Mouse (Mus musculus) liver, postnatal 0 days (tissue): ENCODE measurements around the gene Itgb7. TPM values are rescaled to one million over a fixed set of nuclear protein-coding genes. Genes with fewer than 3 reads are reported as not detected.

Experiments
- ATAC-seq: fragments of 200-750 bp; cut with Nextera tagmentation; 2 replicates; pipeline ENCODE4 v1.8.0; 2017; ENCODE audit warnings: mild to moderate bottlenecking, moderate library complexity
- DNase-seq: peaks from one replicate; pipeline ENCODE4 v3.0.0-alpha.2; 2016
- H3K27ac ChIP-seq: fragments of 300-500 bp; sonication (generic); 2 replicates; pipeline ENCODE4 v1.5.1; 2014; ENCODE audit warnings: antibody characterized with exemption, moderate library complexity, mild to moderate bottlenecking, low read depth
- H3K27me3 ChIP-seq: fragments of 300-500 bp; sonication (generic); 2 replicates; pipeline ENCODE4 v1.6.1; 2014; ENCODE audit warnings: low read length, control low read depth, mixed read lengths; ENCODE audit not compliant: insufficient read depth
- H3K36me3 ChIP-seq: fragments of 300-500 bp; sonication (generic); replicated peaks from 2 replicates; pipeline ENCODE4 v1.6.1; 2014; ENCODE audit warnings: mild to moderate bottlenecking, control low read depth, low read length, moderate library complexity, mixed read lengths; ENCODE audit not compliant: insufficient read depth
- H3K4me1 ChIP-seq: fragments of 300-500 bp; sonication (generic); 2 replicates; pipeline ENCODE4 v1.6.1; 2014; ENCODE audit warnings: antibody characterized with exemption, mild to moderate bottlenecking, control low read depth; ENCODE audit not compliant: insufficient read depth
- H3K4me2 ChIP-seq: fragments of 300-500 bp; sonication (generic); 2 replicates; pipeline ENCODE4 v1.6.1; 2014; ENCODE audit warnings: low read depth, mild to moderate bottlenecking, low read length, moderate library complexity, mixed read lengths
- H3K4me3 ChIP-seq: fragments of 300-500 bp; sonication (generic); 2 replicates; pipeline ENCODE4 v1.5.1; 2014; ENCODE audit warnings: low read depth, low read length
- H3K9ac ChIP-seq: fragments of 300-500 bp; sonication (generic); replicated peaks from 2 replicates; pipeline ENCODE4 v1.6.1; 2014; ENCODE audit warnings: mild to moderate bottlenecking, moderate library complexity
- H3K9me3 ChIP-seq: fragments of 300-500 bp; sonication (generic); 2 replicates; pipeline ENCODE4 v1.6.1; 2016; ENCODE audit warnings: mild to moderate bottlenecking, control low read depth, low read length, mixed read lengths
- CTCF ChIP-seq: sonication (generic); IDR thresholded peaks from 2 replicates; pipeline ENCODE4 v1.5.1; 2016; ENCODE audit warnings: antibody characterized with exemption, low read depth
- EP300 ChIP-seq: IDR thresholded peaks from 2 replicates; pipeline ENCODE4 v1.6.1; 2016; ENCODE audit warnings: antibody characterized with exemption, low read depth, mild to moderate bottlenecking
- WGBS: fragments of 180-500 bp; shearing (Covaris S2); extraction: QIAGEN DNeasy Blood & Tissue Kit; methylation state at CpG from one replicate; pipeline ENCODE4 v1.1.7; 2014; ENCODE audit not compliant: insufficient replicate concordance; 5-methylcytosine and 5-hydroxymethylcytosine counted together
- polyA plus RNA-seq: library from polyadenylated mRNA; unstranded; fragments of >200 nt; fragmentation: Nextera tagmentation; extraction: Ambion mirVana; gene quantifications from 2 replicates; pipeline ENCODE4 v1.2.1, GENCODE M21; 2015

Itgb7 gene
- polyA plus RNA-seq, 1 experiment from 2014 or later: 8.6 TPM

GRCm38 (mm10) chr15:102242404-102243228 lies 10.9 kb upstream of the Itgb7 start:
- no peaks in the 10 kb centered on the region for H3K9me3 ChIP-seq
- ATAC-seq (no peak), DNase-seq (no peak)
- H3K27ac ChIP-seq: 0 out of 2 replicates have a peak overlapping the region, but pooled peaks have one; percentile 72
- peaks cover 33% of the 10 kb centered on the region for H3K27me3 ChIP-seq
- WGBS: 55% methylated on average over 12 of the region's 12 CpGs
- H3K4me3 ChIP-seq: no peak overlapping the region; the same call in 1 of the 2 replicates
- 0 out of 2 replicates have a peak overlapping the region, but pooled peaks have one; percentile 16 for H3K9ac ChIP-seq
- peak overlapping the region; percentile 96 for H3K4me2 ChIP-seq
- no peak for TF ChIP-seq EP300
- TF ChIP-seq CTCF: no peak
- peaks cover 27% of the 10 kb centered on the region for H3K4me1 ChIP-seq
- H3K36me3 ChIP-seq: no peaks in the 10 kb centered on the region

GRCm38 (mm10) chr15:102240607-102241006 lies 8.9 kb upstream of the Itgb7 start:
- Histone ChIP-seq H3K4me3 (no peak overlapping the region), H3K27me3 (peaks cover 13% of the 10 kb centered on the region; the same call in 1 of the 2 replicates), H3K4me1 (peaks cover 26% of the 10 kb centered on the region), H3K4me2 (no peak overlapping the region), H3K36me3 (no peaks in the 10 kb centered on the region), H3K27ac (no peak overlapping the region), H3K9ac (no peak overlapping the region), H3K9me3 (no peaks in the 10 kb centered on the region)
- peak; percentile 43 for DNase-seq
- peak; percentile 15; the same call in 1 of the 2 replicates for ATAC-seq
- WGBS: 80% methylated on average over 4 of the region's 4 CpGs
- TF ChIP-seq EP300 (no peak), CTCF (no peak)

DNA sequence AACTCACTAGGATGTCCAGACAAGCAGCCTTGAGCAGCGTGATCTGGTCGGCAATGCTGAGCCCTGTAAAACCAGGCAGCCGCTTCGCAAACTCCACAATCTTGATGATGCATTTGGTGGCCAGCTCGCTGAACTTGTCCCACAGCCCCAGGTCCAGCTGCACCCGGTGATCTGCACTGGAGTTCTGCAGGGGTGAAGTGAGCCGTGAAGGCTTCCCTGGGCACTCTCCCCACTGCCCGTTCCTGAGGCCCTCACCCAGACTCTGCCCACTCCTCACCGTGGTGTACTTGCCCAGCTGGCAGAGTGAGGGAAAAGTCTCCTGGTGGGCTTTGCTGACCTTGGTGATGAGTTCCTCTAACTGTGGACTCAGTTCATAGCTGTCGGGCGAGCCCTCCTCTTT lies 8.1 kb upstream of the Itgb7 start:
- Histone ChIP-seq H3K4me1 (peaks cover 30% of the 10 kb centered on the region), H3K9ac (no peak overlapping the region), H3K4me3 (no peak overlapping the region), H3K27ac (no peak overlapping the region), H3K36me3 (no peaks in the 10 kb centered on the region), H3K4me2 (no peak overlapping the region), H3K27me3 (peaks cover 5% of the 10 kb centered on the region; the same call in 1 of the 2 replicates), H3K9me3 (no peaks in the 10 kb centered on the region)
- 66% methylated on average over 11 of the region's 11 CpGs for WGBS
- DNase-seq (no peak), ATAC-seq (no peak)
- TF ChIP-seq EP300 (no peak), CTCF (no peak)

DNA sequence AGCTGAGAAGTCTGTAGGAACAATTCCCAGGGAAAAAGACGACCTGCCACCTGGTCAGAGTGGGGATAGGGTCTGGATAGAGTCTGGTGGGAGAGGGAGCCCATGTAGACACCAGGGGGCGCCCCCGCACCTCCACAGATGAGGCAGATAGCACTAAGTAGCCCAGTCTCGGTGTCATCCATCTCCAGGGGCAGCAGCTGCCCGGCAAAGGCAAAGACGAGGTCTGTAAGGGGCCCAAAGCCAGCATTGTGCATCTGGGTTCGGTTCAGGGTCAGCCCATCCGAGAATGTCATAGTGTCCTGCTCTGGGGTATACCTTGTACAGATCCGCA lies 7.5 kb upstream of the Itgb7 start:
- Histone ChIP-seq H3K9ac (no peak overlapping the region), H3K27me3 (0 out of 2 replicates have a peak, but pooled peaks cover 1% of the 10 kb centered on the region), H3K27ac (no peak overlapping the region), H3K9me3 (no peaks in the 10 kb centered on the region), H3K4me2 (no peak overlapping the region), H3K4me1 (peaks cover 35% of the 10 kb centered on the region), H3K4me3 (no peak overlapping the region), H3K36me3 (no peaks in the 10 kb centered on the region)
- 9% methylated on average over 9 of the region's 9 CpGs for WGBS
- ATAC-seq (peak; percentile 37; the same call in 1 of the 2 replicates), DNase-seq (peak; percentile 86)
- TF ChIP-seq CTCF: peak; percentile 92
- no peak for TF ChIP-seq EP300

DNA sequence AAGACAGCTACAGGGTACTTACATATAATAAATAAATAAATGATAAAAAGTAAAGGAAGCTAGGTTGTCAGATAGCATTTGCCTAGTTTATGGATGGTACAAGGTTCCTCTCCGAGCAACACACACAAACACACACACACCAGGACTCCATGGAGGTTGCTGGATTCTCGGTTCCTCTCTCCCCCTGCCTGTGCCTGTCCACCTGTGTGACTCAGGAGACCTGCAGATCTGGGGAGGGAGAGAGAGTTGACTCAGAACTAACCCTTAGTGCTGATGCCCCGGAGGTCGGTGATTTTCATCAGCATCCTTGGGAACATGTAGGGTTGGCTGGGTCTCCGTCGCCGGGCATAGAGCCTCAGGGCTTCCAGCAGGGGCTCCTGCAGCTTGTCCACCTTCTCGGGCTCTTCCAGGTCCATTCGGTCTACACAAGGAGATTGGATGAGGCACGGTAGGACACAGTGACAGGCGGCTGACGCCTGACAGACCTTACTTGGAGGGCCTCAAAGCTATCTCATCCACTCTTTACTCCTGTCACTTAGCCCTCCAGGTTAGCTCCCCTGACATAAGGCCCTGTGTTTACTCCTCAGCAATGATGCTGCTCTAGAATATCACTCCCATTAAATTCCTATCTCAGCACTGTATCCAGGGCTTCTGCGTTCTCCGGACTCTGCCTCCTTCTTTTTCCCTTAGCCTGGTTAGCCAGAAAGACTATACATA lies 7.0 kb upstream of the Itgb7 start:
- H3K4me2 ChIP-seq: no peak overlapping the region
- 80% methylated on average over 14 of the region's 14 CpGs for WGBS
- DNase-seq (no peak), ATAC-seq (no peak)
- no peak overlapping the region for H3K4me3 ChIP-seq
- H3K4me1 ChIP-seq: peaks cover 34% of the 10 kb centered on the region
- TF ChIP-seq CTCF (no peak), EP300 (no peak)
- H3K27ac ChIP-seq: no peak overlapping the region
- no peaks in the 10 kb centered on the region for H3K36me3 ChIP-seq
- no peaks in the 10 kb centered on the region for H3K27me3 ChIP-seq
- no peak overlapping the region for H3K9ac ChIP-seq
- H3K9me3 ChIP-seq: no peaks in the 10 kb centered on the region

- Histone ChIP-seq H3K36me3 (no peaks in the 10 kb centered on the region), H3K9ac (no peak overlapping the region), H3K4me1 (peaks cover 46% of the 10 kb centered on the region), H3K9me3 (no peaks in the 10 kb centered on the region), H3K27ac (no peak overlapping the region), H3K4me3 (peak overlapping the region; percentile 10; the same call in 1 of the 2 replicates), H3K27me3 (no peaks in the 10 kb centered on the region), H3K4me2 (peak overlapping the region; percentile 54)
- no peak for TF ChIP-seq EP300
- TF ChIP-seq CTCF: no peak
- DNase-seq (no peak), ATAC-seq (peak; percentile 55; the same call in 1 of the 2 replicates)
- WGBS: 29% methylated on average over 21 of the region's 21 CpGs
Measured at GRCm38 (mm10) chr15:102235371-102236027, 3.8 kb upstream of the Itgb7 start.
